Mouse (Mus musculus) G1E (cell line): ENCODE measurements around the gene Fam171a2.

ENCODE experiments used
- CTCF ChIP-seq: IDR thresholded peaks from 2 replicates; pipeline ENCODE4 v1.5.1; 2012; ENCODE audit warnings: low read depth, low read length, inconsistent platforms, mixed read lengths
- GATA2 ChIP-seq: IDR thresholded peaks from 2 replicates; pipeline ENCODE4 v1.6.1; 2012; ENCODE audit warnings: low read depth, low read length, inconsistent platforms, borderline replicate concordance
- TAL1 ChIP-seq: conservative IDR thresholded peaks from 2 replicates; pipeline ENCODE4 v1.6.1; 2012; ENCODE audit warnings: low read depth, low read length, inconsistent platforms, mixed read lengths

- TF ChIP-seq CTCF (no peak), TAL1 (no peak), GATA2 (no peak)
Observed at GRCm38 (mm10) chr11:102398007-102398825, 49.3 kb downstream of the Fam171a2 start.
